Mouse (Mus musculus): Measurements from ENCODE around the gene Gm11213.

The Gm11213 gene

GRCm38 (mm10) chr4:63579649-63580048 is 25.4 kb downstream of the Gm11213 start:
- DNase-seq: no peak

DNA sequence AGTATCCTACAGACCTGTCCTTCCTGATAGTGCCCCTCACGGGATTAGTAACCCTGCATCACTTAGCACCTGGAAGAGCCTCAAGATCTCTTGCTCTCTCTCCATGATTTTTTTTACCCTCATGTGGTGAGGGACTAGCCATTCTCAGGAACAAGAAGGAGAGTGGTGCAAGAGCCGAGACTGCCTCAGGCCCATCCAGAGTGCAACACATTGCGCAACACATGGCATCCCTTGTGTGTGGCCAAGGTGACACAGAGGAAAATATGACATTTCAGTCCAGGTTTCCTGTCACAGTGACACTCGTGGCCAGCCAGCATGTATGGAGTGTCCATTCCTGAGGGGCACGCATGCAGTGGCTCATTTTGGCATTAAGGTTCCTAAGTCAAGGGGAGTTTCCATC is 32.4 kb downstream of the Gm11213 start:
- DNase-seq: no peak

DNA sequence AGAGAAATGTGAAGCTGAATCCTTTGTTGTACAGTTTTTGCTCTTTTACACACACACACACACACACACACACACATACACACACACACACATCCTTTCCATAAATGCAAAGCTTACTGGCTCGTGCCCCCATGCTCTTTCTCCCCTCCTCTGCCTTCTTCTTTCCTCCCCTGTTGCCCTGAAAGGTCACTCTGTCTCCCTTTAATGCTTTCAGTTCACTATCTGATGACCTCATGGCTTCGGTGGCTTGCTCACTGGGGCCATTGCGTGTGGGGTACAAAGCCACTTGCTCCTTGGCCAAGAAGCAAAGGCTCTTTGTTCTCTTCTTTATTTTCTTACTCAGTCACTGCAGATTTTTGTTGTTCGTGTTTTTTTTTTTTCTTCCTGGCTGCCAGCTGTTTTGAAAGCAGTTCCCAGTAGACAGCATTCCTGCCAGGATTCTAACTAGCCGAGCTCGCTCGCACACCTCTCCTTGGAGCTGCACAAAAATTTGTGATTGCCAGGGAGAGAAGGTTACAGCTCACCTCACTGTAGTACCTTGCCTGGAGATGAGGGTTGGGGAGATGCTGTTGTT is 34.8 kb downstream of the Gm11213 start:
- DNase-seq: no peak

GRCm38 (mm10) chr4:63569322-63569721 is 35.7 kb downstream of the Gm11213 start:
- no peak for DNase-seq

GRCm38 (mm10) chr4:63567712-63568390 is 37.2 kb downstream of the Gm11213 start:
- DNase-seq: no peak

DNA sequence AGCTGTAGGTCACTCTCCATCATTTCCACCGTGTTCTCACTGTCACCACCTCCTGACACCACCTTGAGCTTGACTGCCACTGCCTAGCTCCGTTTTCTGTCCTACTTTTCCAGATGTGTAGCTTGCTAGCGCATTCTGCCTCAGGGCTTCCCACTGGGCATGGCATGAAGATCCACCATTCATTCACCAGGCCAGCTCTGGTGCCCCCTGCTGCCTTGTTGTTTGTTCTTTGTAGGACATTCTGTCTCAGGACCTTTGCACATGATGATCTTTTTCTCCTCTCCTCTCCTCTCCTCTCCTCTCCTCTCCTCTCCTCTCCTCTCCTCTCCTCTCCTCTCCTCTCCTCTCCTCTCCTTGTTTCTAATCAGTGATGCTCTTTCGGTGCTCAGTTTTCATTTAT is 42.3 kb downstream of the Gm11213 start:
- DNase-seq: peak; percentile 47

DNA sequence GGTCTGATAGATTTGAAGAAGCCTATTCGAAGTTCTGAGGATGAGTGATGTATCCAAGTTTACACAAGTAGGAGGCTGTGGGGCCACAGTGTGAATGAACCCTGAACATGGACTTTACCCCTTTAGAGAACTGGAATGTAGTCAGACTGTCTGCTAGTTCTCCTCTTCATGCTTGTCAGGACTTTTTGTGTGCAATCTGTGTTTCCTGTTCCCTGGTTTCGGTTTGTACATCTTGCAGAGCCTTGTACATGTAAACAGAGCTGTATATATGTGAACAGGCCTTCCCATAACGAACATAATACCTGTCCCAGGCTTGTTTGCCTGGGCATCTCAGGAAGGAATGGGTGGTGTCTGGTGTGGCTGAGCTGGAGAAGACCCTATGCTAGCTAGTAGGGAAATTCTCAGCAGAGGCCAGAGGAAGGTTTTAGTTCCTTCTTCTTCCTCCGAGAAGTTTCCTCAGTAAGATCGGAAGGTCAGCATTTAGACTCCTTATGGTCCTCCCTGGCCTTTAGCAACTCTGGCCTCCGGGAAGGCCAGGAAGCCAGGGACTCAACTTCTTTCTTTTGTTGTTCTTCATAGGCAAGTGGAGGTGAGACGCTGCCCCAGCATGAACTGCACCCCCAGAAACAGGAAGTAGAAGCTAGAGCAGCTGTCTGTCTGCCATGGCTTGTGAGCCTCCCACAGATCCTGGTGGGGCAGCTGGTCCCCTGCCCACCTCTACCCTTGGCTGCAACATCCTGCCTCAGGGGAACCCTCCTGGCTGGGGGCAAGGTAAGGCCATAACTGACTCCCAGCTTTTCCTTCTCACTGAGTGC is 43.0 kb downstream of the Gm11213 start:
- DNase-seq: peak; percentile 74

DNA sequence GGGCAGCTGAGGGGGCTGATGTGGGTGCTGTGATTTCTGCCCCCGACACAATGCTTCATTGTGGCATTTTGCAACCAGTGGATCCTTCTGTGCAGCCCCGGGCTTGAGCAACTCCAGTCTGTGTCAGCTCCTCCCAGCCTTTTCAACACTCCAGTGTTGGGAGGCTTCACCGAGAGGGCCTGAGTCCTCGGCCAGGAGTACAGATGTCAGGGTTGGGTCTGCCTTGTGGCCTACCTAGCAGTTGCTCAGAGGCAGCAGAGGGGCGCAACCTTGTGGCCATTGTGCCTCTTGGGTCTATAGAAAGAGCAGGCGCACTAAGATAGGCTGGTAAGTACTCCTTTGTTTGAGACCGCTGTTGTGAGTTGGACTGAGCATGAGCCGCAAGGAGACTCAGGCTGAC is 45.0 kb downstream of the Gm11213 start:
- DNase-seq: peak; percentile 65

- DNase-seq: peak; percentile 33
Measured at GRCm38 (mm10) chr4:63559127-63559697, 45.8 kb downstream of the Gm11213 start.

GRCm38 (mm10) chr4:63558407-63559081 is 46.5 kb downstream of the Gm11213 start, which contains the start of gene Tmem268:
Gene Tmem268 (plus strand): TSS chr4:63558781.
- peak; percentile 88 for DNase-seq

GRCm38 (mm10) chr4:63557124-63558059 is 47.7 kb downstream of the Gm11213 start:
- peak; percentile 40 for DNase-seq

- no peak for DNase-seq
Measured at GRCm38 (mm10) chr4:63556665-63557064, 48.4 kb downstream of the Gm11213 start.

- no peak for DNase-seq
Measured at GRCm38 (mm10) chr4:63555111-63555510, 50.0 kb downstream of the Gm11213 start.

- DNase-seq: no peak
Measured at GRCm38 (mm10) chr4:63554616-63555015, 50.4 kb downstream of the Gm11213 start.

- DNase-seq: no peak
Measured at GRCm38 (mm10) chr4:63553789-63554576, 51.1 kb downstream of the Gm11213 start.

- DNase-seq: no peak
Measured at GRCm38 (mm10) chr4:63552865-63553264, 52.2 kb downstream of the Gm11213 start.

DNA sequence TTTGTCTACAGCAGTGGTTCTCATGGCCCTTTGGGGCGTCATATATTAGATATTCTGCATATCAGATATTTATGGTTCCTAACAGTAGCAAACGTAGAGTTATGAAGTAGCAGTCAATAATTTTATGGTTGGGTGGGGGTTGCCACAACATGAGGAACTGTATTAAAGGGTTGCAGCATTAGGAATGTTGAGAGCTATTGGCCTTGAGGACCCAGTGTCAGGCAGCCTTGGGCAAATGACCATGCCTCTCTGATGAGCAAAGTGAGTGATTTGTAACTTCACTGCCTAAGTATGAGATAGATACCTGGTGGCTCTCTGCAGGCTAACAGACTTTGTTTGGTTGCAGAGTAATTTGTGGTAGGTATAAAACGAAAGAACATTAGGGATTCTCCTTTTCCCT is 54.2 kb downstream of the Gm11213 start:
- no peak for DNase-seq

DNA sequence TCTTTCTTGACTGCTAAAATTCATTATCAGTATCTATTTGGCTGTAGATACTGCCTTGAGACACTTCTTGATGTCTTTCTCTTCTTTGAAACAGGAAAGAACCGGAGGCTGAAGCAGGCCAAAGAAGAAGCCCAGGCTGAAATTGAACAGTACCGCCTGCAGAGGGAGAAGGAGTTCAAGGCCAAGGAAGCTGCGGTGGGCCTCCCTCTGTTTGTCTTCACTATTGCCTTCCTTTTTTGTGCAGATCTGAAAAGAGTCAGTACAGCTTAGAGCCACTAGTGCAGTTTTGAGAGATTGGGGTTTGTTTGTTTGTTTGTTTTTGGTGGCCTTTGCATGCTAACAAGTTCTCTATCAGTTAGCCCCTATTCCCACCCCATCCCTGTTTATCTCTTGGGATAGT is 56.6 kb downstream of the Gm11213 start:
- peak; percentile 50 for DNase-seq

DNA sequence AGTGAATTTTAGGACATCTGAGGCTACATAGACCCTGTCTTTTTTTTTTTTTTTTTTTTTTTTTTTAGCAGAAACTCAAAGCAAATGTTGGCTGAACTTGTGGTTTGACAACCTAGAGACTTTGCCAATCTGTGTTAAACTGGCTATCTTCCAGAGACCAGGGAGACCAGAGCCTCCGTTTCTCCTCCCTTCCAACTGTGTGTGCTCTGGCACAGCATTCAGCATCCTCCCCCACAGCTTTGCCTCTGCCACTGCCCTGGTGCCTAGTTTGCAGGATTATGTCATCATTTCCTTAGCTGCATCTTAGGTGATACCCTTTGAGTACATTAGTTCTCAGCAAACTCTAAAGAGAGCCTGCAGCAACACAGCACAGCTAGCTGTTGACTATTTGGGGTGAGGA is 57.3 kb downstream of the Gm11213 start:
- DNase-seq: no peak
